Mouse (Mus musculus) hindbrain, embryonic 12.5 days (tissue): ENCODE measurements around the gene Mt3. TPM values are rescaled to one million over a fixed set of nuclear protein-coding genes. Genes with fewer than 3 reads are reported as not detected.
A peak's percentile ranks its signal among the peaks of the same experiment; 100 is the strongest.
"Not testable (repeated sequence)": the region's sequence is repeated elsewhere in the genome, so short reads cannot be mapped to it uniquely, and the experiment has no call there.

Source experiments
- ATAC-seq: fragments of 200-750 bp; cut with Nextera tagmentation; 2 replicates; pipeline ENCODE4 v1.8.0; 2017; ENCODE audit warnings: moderate TSS enrichment; ENCODE audit not compliant: low FRiP score
- H3K27ac ChIP-seq: fragments of 300-500 bp; sonication (generic); 2 replicates; pipeline ENCODE4 v1.5.1; 2016; ENCODE audit warnings: mild to moderate bottlenecking
- H3K27me3 ChIP-seq: fragments of 300-500 bp; sonication (generic); 2 replicates; pipeline ENCODE4 v1.6.1; 2016; ENCODE audit warnings: mild to moderate bottlenecking
- H3K36me3 ChIP-seq: fragments of 300-500 bp; sonication (generic); 2 replicates; pipeline ENCODE4 v1.6.1; 2016; ENCODE audit warnings: mild to moderate bottlenecking
- H3K4me1 ChIP-seq: fragments of 300-500 bp; sonication (generic); 2 replicates; pipeline ENCODE4 v1.6.1; 2016
- H3K4me2 ChIP-seq: fragments of 300-500 bp; sonication (generic); replicated peaks from 2 replicates; pipeline ENCODE4 v1.6.1; 2016; ENCODE audit warnings: mild to moderate bottlenecking
- H3K4me3 ChIP-seq: fragments of 300-500 bp; sonication (generic); 2 replicates; pipeline ENCODE4 v1.5.1; 2016; ENCODE audit warnings: mild to moderate bottlenecking
- H3K9ac ChIP-seq: fragments of 300-500 bp; sonication (generic); 2 replicates; pipeline ENCODE4 v1.6.1; 2016; ENCODE audit warnings: mild to moderate bottlenecking, moderate library complexity
- H3K9me3 ChIP-seq: fragments of 300-500 bp; sonication (generic); replicated peaks from 2 replicates; pipeline ENCODE4 v1.6.1; 2016; ENCODE audit warnings: mild to moderate bottlenecking
- WGBS: fragments of 180-500 bp; shearing (Covaris S2); methylation state at CpG from one replicate; pipeline ENCODE4 v1.1.7; 2016; 5-methylcytosine and 5-hydroxymethylcytosine counted together
- polyA plus RNA-seq: library from polyadenylated mRNA; unstranded; fragments of >200 nt; fragmentation: Nextera tagmentation; extraction: Ambion mirVana; gene quantifications from 2 replicates; pipeline ENCODE4 v1.2.1, GENCODE M21; 2016

Mt3 gene
- polyA plus RNA-seq, 1 experiment from 2014 or later = 33.1 TPM

GRCm38 (mm10) chr8:94129133-94129789 is 23.1 kb upstream of the Mt3 start:
- H3K27me3 ChIP-seq = no peaks in the 10 kb centered on the region
- H3K4me3 ChIP-seq = no peak overlapping the region
- no peaks in the 10 kb centered on the region for H3K36me3 ChIP-seq
- H3K27ac ChIP-seq = no peak overlapping the region
- H3K9me3 ChIP-seq = no peaks in the 10 kb centered on the region
- no peak for ATAC-seq
- H3K9ac ChIP-seq = no peak overlapping the region
- WGBS = 73% methylated on average over 6 of the region's 6 CpGs
- H3K4me1 ChIP-seq = 0 out of 2 replicates have a peak, but pooled peaks cover 4% of the 10 kb centered on the region
- no peak overlapping the region for H3K4me2 ChIP-seq

GRCm38 (mm10) chr8:94130126-94130525 is 22.3 kb upstream of the Mt3 start:
- Histone ChIP-seq H3K27me3 (no peaks in the 10 kb centered on the region), H3K9ac (no peak overlapping the region), H3K36me3 (no peaks in the 10 kb centered on the region), H3K4me2 (no peak overlapping the region), H3K4me3 (no peak overlapping the region), H3K27ac (no peak overlapping the region), H3K4me1 (0 out of 2 replicates have a peak, but pooled peaks cover 4% of the 10 kb centered on the region), H3K9me3 (no peaks in the 10 kb centered on the region)
- 87% methylated on average over 4 of the region's 4 CpGs for WGBS
- ATAC-seq = no peak

DNA sequence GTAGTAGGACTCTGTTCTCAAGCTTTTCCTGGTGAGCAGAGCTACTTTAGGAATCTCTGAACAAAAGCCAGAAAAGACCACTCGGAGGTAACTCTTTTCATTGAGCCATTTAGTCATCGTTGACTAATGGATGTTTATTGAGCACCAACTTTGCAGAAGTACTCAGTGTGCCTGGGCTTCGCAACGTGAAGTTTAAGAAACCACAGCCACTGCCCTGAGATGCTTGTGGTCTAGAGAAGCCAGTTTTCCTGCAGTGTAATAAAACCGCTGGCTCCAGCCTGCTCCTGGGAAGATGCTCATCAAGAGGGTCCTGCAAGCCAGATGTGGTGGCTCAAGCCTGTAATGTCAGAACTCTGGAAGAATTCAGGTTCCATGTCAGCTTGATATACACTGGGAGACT is 20.3 kb upstream of the Mt3 start:
- Histone ChIP-seq H3K36me3 (no peaks in the 10 kb centered on the region), H3K9ac (no peak overlapping the region), H3K4me3 (no peak overlapping the region), H3K4me2 (no peak overlapping the region), H3K27ac (no peak overlapping the region), H3K27me3 (peaks cover 4% of the 10 kb centered on the region; the same call in 1 of the 2 replicates), H3K9me3 (no peaks in the 10 kb centered on the region), H3K4me1 (0 out of 2 replicates have a peak, but pooled peaks cover 4% of the 10 kb centered on the region)
- no peak for ATAC-seq
- 76% methylated on average over 5 of the region's 5 CpGs for WGBS

DNA sequence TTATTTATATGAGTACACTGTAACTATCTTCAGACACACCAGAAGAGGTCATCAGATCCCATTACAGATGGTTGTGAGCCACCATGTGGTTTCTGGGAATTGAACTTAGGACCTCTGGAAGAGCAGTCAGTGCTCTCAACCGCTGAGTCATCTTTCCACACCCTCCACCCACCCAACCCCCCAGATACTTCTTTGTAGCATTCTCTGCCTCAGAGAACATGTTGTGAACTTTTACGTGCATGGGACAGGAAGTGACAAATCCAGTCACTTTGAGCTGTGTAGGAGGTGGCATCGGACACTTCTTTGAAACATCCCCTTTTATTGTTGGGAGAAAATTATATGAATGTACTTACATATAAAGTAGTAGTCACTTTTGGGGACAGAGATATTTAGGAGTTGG is 17.8 kb upstream of the Mt3 start:
- not testable (repeated sequence) for H3K4me1 ChIP-seq, H3K4me3 ChIP-seq, H3K9ac ChIP-seq, H3K27me3 ChIP-seq, H3K9me3 ChIP-seq, H3K36me3 ChIP-seq, ATAC-seq, H3K4me2 ChIP-seq, H3K27ac ChIP-seq
- WGBS = 70% methylated on average over 3 of the region's 3 CpGs

- peaks cover 4% of the 10 kb centered on the region; the same call in 1 of the 2 replicates for H3K27me3 ChIP-seq
- H3K36me3 ChIP-seq = no peaks in the 10 kb centered on the region
- H3K27ac ChIP-seq = no peak overlapping the region
- WGBS = 89% methylated on average over 6 of the region's 6 CpGs
- no peaks in the 10 kb centered on the region for H3K9me3 ChIP-seq
- no peak overlapping the region for H3K4me2 ChIP-seq
- H3K4me3 ChIP-seq = no peak overlapping the region
- no peaks in the 10 kb centered on the region for H3K4me1 ChIP-seq
- no peak overlapping the region for H3K9ac ChIP-seq
- no peak for ATAC-seq
These were observed 16.9 kb upstream of the Mt3 start for GRCm38 (mm10) chr8:94135556-94135955.

GRCm38 (mm10) chr8:94136192-94136591 is 16.2 kb upstream of the Mt3 start:
- WGBS = 84% methylated on average over 7 of the region's 7 CpGs
- Histone ChIP-seq H3K4me2 (no peak overlapping the region), H3K27me3 (peaks cover 4% of the 10 kb centered on the region; the same call in 1 of the 2 replicates), H3K27ac (no peak overlapping the region), H3K9me3 (no peaks in the 10 kb centered on the region), H3K4me1 (no peaks in the 10 kb centered on the region), H3K36me3 (no peaks in the 10 kb centered on the region), H3K4me3 (no peak overlapping the region), H3K9ac (no peak overlapping the region)
- ATAC-seq = no peak

GRCm38 (mm10) chr8:94136933-94137332 is 15.5 kb upstream of the Mt3 start, which contains the start of gene Mt4:
Mt4 (plus strand) TSS chr8:94137197.
- Histone ChIP-seq H3K4me1 (no peaks in the 10 kb centered on the region), H3K9ac (no peak within 1 kb of the TSS), H3K27me3 (peaks cover 4% of the 10 kb centered on the region; the same call in 1 of the 2 replicates), H3K36me3 (no peaks in the 10 kb centered on the region), H3K27ac (no peak within 1 kb of the TSS), H3K9me3 (no peaks in the 10 kb centered on the region), H3K4me3 (no peak within 1 kb of the TSS), H3K4me2 (no peak within 1 kb of the TSS)
- WGBS = 54% methylated on average over 6 of the region's 6 CpGs
- ATAC-seq = no peak

GRCm38 (mm10) chr8:94140266-94140795 is 12.1 kb upstream of the Mt3 start:
- WGBS = 85% methylated on average over 4 of the region's 4 CpGs
- H3K9me3 ChIP-seq = no peaks in the 10 kb centered on the region
- no peak overlapping the region for H3K27ac ChIP-seq
- H3K36me3 ChIP-seq = no peaks in the 10 kb centered on the region
- no peak overlapping the region for H3K4me2 ChIP-seq
- H3K4me3 ChIP-seq = no peak overlapping the region
- no peaks in the 10 kb centered on the region for H3K4me1 ChIP-seq
- ATAC-seq = no peak
- peaks cover 4% of the 10 kb centered on the region; the same call in 1 of the 2 replicates for H3K27me3 ChIP-seq
- H3K9ac ChIP-seq = no peak overlapping the region

- no peak overlapping the region for H3K9ac ChIP-seq
- no peak for ATAC-seq
- H3K9me3 ChIP-seq = no peaks in the 10 kb centered on the region
- H3K4me3 ChIP-seq = no peak overlapping the region
- WGBS = 55% methylated on average over 5 of the region's 5 CpGs
- no peak overlapping the region for H3K27ac ChIP-seq
- H3K27me3 ChIP-seq = peaks cover 9% of the 10 kb centered on the region; the same call in 1 of the 2 replicates
- no peak overlapping the region for H3K4me2 ChIP-seq
- H3K4me1 ChIP-seq = peaks cover 13% of the 10 kb centered on the region
- H3K36me3 ChIP-seq = no peaks in the 10 kb centered on the region
These were observed 4.2 kb upstream of the Mt3 start for GRCm38 (mm10) chr8:94148236-94148635.

GRCm38 (mm10) chr8:94150925-94151324 is 1.5 kb upstream of the Mt3 start:
- H3K9ac ChIP-seq = no peak overlapping the region
- no peak overlapping the region for H3K4me3 ChIP-seq
- H3K4me2 ChIP-seq = no peak overlapping the region
- H3K36me3 ChIP-seq = no peaks in the 10 kb centered on the region
- H3K9me3 ChIP-seq = no peaks in the 10 kb centered on the region
- H3K27ac ChIP-seq = no peak overlapping the region
- ATAC-seq = no peak
- peaks cover 19% of the 10 kb centered on the region for H3K27me3 ChIP-seq
- 73% methylated on average over 5 of the region's 5 CpGs for WGBS
- peaks cover 23% of the 10 kb centered on the region for H3K4me1 ChIP-seq

DNA sequence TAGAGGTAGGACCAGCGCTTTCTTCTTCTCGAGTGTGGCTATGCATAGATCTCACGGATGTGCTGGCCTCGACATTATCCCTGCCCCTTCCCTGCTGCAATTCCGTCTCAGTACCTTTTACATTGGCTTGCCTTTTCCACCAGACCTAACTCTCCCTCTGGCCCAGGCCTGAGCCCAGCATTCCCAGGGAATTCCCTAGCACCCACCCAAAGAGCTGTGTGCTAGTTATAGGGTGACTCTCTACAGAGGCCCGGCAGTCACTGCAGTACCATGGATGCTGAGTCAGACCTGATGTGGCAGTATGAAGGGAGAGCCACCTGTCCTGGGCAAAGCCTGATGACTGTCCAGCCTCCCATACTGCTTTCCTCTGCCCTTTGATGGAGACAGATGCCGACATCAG is 1.0 kb downstream of the Mt3 start:
- 0 out of 2 replicates have a peak, but pooled peaks have one; percentile 37 for ATAC-seq
- Histone ChIP-seq H3K9ac (0 out of 2 replicates have a peak overlapping the region, but pooled peaks have one; percentile 39), H3K27me3 (peaks cover 19% of the 10 kb centered on the region), H3K36me3 (no peaks in the 10 kb centered on the region), H3K4me2 (peak overlapping the region; percentile 70), H3K9me3 (no peaks in the 10 kb centered on the region), H3K4me1 (peaks cover 23% of the 10 kb centered on the region), H3K27ac (0 out of 2 replicates have a peak overlapping the region, but pooled peaks have one; percentile 17), H3K4me3 (peak overlapping the region; percentile 32)
- WGBS = 33% methylated on average over 7 of the region's 7 CpGs

DNA sequence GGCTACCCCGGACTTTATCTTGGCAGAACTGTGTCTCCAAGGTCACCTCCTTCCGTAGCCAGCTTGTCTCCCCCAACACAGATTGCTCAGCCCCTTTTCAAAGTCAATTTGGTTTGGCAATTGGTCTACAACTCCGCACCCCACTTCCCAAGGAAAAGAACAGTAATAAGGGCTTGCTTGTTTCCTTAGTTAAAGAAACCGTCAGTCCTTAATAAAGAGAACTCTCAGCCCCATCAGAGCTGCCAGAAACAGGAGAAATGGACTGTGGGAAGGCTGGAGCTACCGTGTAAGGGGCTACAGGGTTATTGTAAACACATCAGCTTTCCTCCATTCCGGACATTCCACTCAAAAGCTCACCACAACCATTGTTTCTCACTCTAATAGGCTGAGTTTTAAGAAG is 2.1 kb downstream of the Mt3 start:
- Histone ChIP-seq H3K4me3 (no peak overlapping the region), H3K36me3 (no peaks in the 10 kb centered on the region), H3K4me1 (peaks cover 23% of the 10 kb centered on the region), H3K27me3 (peaks cover 19% of the 10 kb centered on the region), H3K9ac (no peak overlapping the region), H3K4me2 (no peak overlapping the region), H3K27ac (no peak overlapping the region), H3K9me3 (no peaks in the 10 kb centered on the region)
- no peak for ATAC-seq
- WGBS = 47% methylated on average over 6 of the region's 6 CpGs

DNA sequence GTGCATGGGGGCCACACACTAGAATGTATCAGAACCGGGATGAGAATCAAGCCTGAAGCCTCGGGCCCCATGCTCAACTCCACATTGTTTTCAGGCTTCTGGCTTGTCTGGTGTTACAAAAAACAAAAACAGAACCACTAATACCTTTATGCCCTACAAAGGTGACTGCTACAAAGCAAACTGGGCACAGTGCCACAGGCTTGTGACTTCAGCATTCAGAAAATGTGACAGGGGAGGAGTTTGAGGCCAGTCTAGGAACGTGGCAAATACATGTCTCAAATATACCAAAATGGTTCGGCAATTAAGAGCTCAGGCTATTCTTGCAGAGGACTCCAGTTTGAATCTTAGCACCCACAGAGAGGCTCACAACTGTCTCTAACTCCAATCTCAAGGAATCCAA is 3.7 kb downstream of the Mt3 start:
- 83% methylated on average over 4 of the region's 4 CpGs for WGBS
- no peaks in the 10 kb centered on the region for H3K36me3 ChIP-seq
- ATAC-seq = no peak
- H3K4me3 ChIP-seq = no peak overlapping the region
- H3K4me1 ChIP-seq = peaks cover 23% of the 10 kb centered on the region
- H3K4me2 ChIP-seq = no peak overlapping the region
- no peaks in the 10 kb centered on the region for H3K9me3 ChIP-seq
- no peak overlapping the region for H3K27ac ChIP-seq
- peaks cover 19% of the 10 kb centered on the region for H3K27me3 ChIP-seq
- H3K9ac ChIP-seq = no peak overlapping the region
